Mouse (Mus musculus): ENCODE data around the gene Tek. TPM values are rescaled to one million over a fixed set of nuclear protein-coding genes. Genes with fewer than 3 reads are reported as not detected.

The Tek gene
- polyA plus RNA-seq, 1 experiment: not detected

DNA sequence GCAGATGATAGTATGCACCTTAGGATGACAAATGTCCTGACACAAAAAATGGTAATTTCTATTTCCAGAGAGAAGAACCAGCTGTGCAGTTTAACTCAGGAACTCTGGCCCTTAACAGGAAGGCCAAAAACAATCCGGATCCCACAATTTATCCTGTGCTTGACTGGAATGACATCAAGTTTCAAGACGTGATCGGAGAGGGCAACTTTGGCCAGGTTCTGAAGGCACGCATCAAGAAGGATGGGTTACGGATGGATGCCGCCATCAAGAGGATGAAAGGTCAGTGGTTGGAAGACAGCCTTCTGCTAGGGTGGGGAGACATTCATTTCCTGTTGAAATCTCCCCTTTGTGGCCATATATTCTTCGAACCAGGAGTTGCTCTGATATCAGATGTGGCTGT is 114.2 kb downstream of the Tek start:
- Histone ChIP-seq H3K27ac (ENCODE audit: insufficient read depth, low read depth, low read length) (no peak overlapping the region), H3K4me1 (ENCODE audit: control insufficient read depth, insufficient read depth, low read length) (no peaks in the 10 kb centered on the region), H3K4me3 (ENCODE audit: insufficient read depth, low read depth, low read length) (no peak overlapping the region)
- TF ChIP-seq POLR2A (IDR thresholded peaks at IDR 0.05; ENCODE audit: insufficient read depth, low read depth, low read length): no peak
- no peak for TF ChIP-seq CTCF (IDR thresholded peaks at IDR 0.05; ENCODE audit: insufficient read depth, low read depth, low read length)
- 94% methylated on average over 7 of the region's 7 CpGs for WGBS

DNA sequence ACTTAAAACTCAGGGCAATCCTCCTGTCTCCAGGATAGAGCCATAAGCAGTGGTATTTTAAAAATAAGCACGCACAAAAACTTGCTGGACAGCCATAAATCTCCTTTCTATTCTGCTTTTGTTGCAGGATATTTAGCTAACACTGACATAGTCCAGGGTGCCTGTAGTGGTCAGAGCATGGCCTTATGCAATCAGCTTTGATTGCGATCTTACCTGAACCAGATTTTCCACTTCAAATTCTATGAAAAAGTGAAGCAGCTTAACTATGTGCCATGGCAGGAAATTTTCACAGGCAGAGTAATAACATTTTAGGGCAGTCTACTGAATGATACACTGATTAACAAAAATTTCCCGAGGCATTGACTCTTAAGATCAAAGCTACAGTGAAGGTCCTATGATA is 115.2 kb downstream of the Tek start:
- Histone ChIP-seq H3K4me1 (ENCODE audit: control insufficient read depth, insufficient read depth, low read length) (no peaks in the 10 kb centered on the region), H3K4me3 (ENCODE audit: insufficient read depth, low read depth, low read length) (no peak overlapping the region), H3K27ac (ENCODE audit: insufficient read depth, low read depth, low read length) (no peak overlapping the region)
- 92% methylated on average over 3 of the region's 3 CpGs for WGBS
- TF ChIP-seq POLR2A (IDR thresholded peaks at IDR 0.05; ENCODE audit: insufficient read depth, low read depth, low read length) (no peak), CTCF (IDR thresholded peaks at IDR 0.05; ENCODE audit: insufficient read depth, low read depth, low read length) (no peak)

DNA sequence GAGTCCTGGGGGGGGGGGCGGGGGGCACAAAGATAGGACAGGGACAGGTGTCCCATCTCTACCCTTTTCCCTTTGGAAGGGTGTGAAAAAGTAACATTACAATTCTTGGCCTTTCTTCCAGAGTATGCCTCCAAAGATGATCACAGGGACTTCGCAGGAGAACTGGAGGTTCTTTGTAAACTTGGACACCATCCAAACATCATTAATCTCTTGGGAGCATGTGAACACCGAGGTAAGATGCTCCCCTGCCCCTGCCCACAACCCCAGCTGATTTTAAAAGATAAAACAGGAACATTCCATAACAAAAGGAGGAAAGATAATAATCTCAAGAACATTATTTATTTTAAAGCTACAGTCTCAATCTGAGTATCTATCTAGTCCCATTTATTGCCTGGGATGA is 116.1 kb downstream of the Tek start:
- TF ChIP-seq POLR2A (IDR thresholded peaks at IDR 0.05; ENCODE audit: insufficient read depth, low read depth, low read length) (no peak), CTCF (IDR thresholded peaks at IDR 0.05; ENCODE audit: insufficient read depth, low read depth, low read length) (no peak)
- Histone ChIP-seq H3K4me3 (ENCODE audit: insufficient read depth, low read depth, low read length) (no peak overlapping the region), H3K4me1 (ENCODE audit: control insufficient read depth, insufficient read depth, low read length) (no peaks in the 10 kb centered on the region), H3K27ac (ENCODE audit: insufficient read depth, low read depth, low read length) (no peak overlapping the region)
- 55% methylated on average over 3 of the region's 3 CpGs for WGBS

DNA sequence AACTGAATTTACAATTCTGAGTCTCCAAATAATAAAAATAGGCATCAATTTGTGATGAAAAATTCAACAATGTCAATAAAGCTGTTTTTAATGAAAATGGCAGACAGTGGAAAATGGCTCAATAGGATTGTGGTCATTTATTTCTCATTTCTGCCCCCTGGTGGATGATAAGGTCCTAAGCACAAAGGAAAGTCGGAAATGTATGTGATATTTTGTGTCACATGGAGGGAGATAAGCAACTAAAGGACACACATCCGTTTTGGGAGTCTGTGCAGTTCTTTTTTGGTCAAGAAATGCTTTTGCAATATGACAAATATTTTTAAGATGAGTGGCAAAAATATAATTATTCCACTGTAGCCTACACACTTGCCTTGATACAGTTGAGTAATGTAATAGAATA is 161.7 kb downstream of the Tek start:
- TF ChIP-seq POLR2A (IDR thresholded peaks at IDR 0.05; ENCODE audit: insufficient read depth, low read depth, low read length): no peak
- TF ChIP-seq CTCF (IDR thresholded peaks at IDR 0.05; ENCODE audit: insufficient read depth, low read depth, low read length): no peak
- Histone ChIP-seq H3K4me1 (ENCODE audit: control insufficient read depth, insufficient read depth, low read length) (no peaks in the 10 kb centered on the region), H3K27ac (ENCODE audit: insufficient read depth, low read depth, low read length) (no peak overlapping the region), H3K4me3 (ENCODE audit: insufficient read depth, low read depth, low read length) (no peak overlapping the region)
- WGBS: 44% methylated on average over 2 of the region's 2 CpGs

DNA sequence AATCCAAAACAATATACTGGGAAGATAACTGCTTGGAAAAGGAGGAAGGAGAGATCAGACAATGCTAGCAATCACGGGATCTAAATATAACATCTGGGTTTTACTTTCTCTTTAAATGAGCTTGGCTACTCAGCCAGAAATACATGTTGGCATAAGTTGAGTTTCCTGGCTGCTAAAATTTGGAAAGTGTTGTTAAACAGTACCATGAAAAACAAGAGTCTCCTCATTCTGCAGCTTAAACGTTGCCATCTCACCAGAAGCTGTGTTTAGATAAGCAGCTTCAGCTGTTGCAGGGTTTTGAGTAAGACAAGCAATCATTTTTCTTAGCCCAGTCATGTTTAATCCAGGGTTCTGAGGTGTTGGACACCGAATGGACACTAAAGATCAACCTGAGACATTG is 162.7 kb downstream of the Tek start:
- no peak overlapping the region for H3K27ac ChIP-seq (ENCODE audit: insufficient read depth, low read depth, low read length)
- WGBS: 47% methylated on average over 3 of the region's 3 CpGs
- TF ChIP-seq CTCF (IDR thresholded peaks at IDR 0.05; ENCODE audit: insufficient read depth, low read depth, low read length) (no peak), POLR2A (IDR thresholded peaks at IDR 0.05; ENCODE audit: insufficient read depth, low read depth, low read length) (no peak)

More for the DNA sequence above, 162.7 kb downstream of the Tek start:
- H3K4me1 ChIP-seq (ENCODE audit: control insufficient read depth, insufficient read depth, low read length): no peaks in the 10 kb centered on the region
- no peak overlapping the region for H3K4me3 ChIP-seq (ENCODE audit: insufficient read depth, low read depth, low read length)

Other genes starting within 250 kb of the Tek start
- not detected in 2 replicates for gene Gm10306, start 182.7 kb upstream of the Tek start, polyA plus RNA-seq (2012; ENCODE audit: insufficient read depth, insufficient read length, low replicate concordance, missing spikeins)
- gene Caap1, start 182.5 kb upstream of the Tek start, polyA plus RNA-seq (2012; ENCODE audit: insufficient read depth, insufficient read length, low replicate concordance, missing spikeins): not detected in 2 replicates
- gene Plaa, start 136.0 kb upstream of the Tek start, polyA plus RNA-seq (2012; ENCODE audit: insufficient read depth, insufficient read length, low replicate concordance, missing spikeins): not detected in 2 replicates
- gene Ift74, start 124.8 kb upstream of the Tek start, polyA plus RNA-seq (2012; ENCODE audit: insufficient read depth, insufficient read length, low replicate concordance, missing spikeins): not detected in 2 replicates
- not detected in 2 replicates for gene Lrrc19, start 89.1 kb upstream of the Tek start, polyA plus RNA-seq (2012; ENCODE audit: insufficient read depth, insufficient read length, low replicate concordance, missing spikeins)
- not detected in 2 replicates for gene Eqtn, start 189.6 kb downstream of the Tek start, polyA plus RNA-seq (2012; ENCODE audit: insufficient read depth, insufficient read length, low replicate concordance, missing spikeins)
- gene Mysm1, start 239.8 kb downstream of the Tek start, polyA plus RNA-seq (2012; ENCODE audit: insufficient read depth, insufficient read length, low replicate concordance, missing spikeins): 80.6 TPM in 1 of 2 replicates, not detected in the other

Data from olfactory bulb, adult 2 months (tissue).